Mouse (Mus musculus): ENCODE data around the gene Clec4n. TPM values are rescaled to one million over a fixed set of nuclear protein-coding genes. Genes with fewer than 3 reads are reported as not detected.
"Not testable (repeated sequence)": the region's sequence is repeated elsewhere in the genome, so short reads cannot be mapped to it uniquely, and the experiment has no call there.

Clec4n gene
- polyA plus RNA-seq, 1 experiment, result not detected

- Histone ChIP-seq H3K4me3 (no peak within 1 kb of the TSS), H3K27me3 (ENCODE audit: control insufficient read depth, insufficient read depth, insufficient read length) (no peaks in the 10 kb centered on the region), H3ac (ENCODE audit: control insufficient read depth, insufficient read length) (no peak within 1 kb of the TSS), H3K36me3 (ENCODE audit: control insufficient read depth, insufficient read depth) (no peaks in the 10 kb centered on the region), H3K4me2 (ENCODE audit: low read depth) (no peak within 1 kb of the TSS), H3K79me2 (ENCODE audit: control insufficient read depth, insufficient read depth) (no peaks in the 10 kb centered on the region)
- TF ChIP-seq CEBPB (IDR thresholded peaks at IDR 0.05; ENCODE audit: insufficient read depth, poor library complexity, severe bottlenecking) (no peak), USF1 (IDR thresholded peaks at IDR 0.05; ENCODE audit: low read depth) (no peak)
These were observed 60.1 kb downstream of the Clec4n start, which contains the start of gene Clec4e for GRCm38 (mm10) chr6:123289753-123290152. Gene Clec4e, minus strand, starts transcription at chr6:123289870.

DNA sequence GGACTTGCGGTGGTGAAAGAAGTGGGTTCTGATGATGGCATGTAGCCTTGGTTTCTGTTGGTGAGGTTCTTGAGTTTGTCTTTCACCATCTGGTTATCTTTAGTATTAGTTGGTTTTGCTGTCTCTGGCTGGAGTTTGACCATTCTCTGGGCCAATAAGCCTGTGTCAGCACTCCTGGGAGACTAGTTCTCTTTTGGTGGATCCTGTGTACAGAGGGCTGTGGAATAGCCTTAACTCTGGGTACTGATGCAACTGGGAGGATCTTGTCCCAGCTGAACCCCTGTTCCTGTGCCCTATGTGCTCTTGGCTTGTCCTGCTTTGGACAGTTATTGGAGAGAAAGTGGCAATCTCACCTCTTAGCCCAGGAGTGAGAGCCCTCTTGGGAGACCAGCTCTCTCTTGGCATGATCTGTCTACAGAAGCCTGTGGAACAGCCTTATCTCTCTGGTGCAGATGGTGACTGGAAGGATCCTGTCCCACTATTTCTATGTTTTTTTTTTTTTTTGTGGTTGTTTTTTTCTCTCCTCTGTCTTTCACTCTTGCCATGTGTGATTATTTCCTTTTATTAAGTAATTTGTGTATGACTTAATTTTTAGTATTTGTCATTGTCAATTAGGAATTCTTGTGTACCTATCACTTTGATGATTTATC, 63.2 kb downstream of the Clec4n start:
- Histone ChIP-seq H3K4me2 (ENCODE audit: low read depth) (no peak overlapping the region), H3K36me3 (ENCODE audit: control insufficient read depth, insufficient read depth) (no peaks in the 10 kb centered on the region), H3K79me2 (ENCODE audit: control insufficient read depth, insufficient read depth) (no peaks in the 10 kb centered on the region), H3K27me3 (ENCODE audit: control insufficient read depth, insufficient read depth, insufficient read length) (no peaks in the 10 kb centered on the region), H3ac (ENCODE audit: control insufficient read depth, insufficient read length) (no peak overlapping the region), H3K4me3 (no peak overlapping the region)
- TF ChIP-seq E2F4 (IDR thresholded peaks at IDR 0.05; ENCODE audit: insufficient read depth) (no peak), POLR2A (IDR thresholded peaks at IDR 0.05; ENCODE audit: insufficient read length, low read depth) (no peak)

GRCm38 (mm10) chr6:123293509-123293908, 63.9 kb downstream of the Clec4n start:
- H3K4me2 ChIP-seq (ENCODE audit: low read depth); H3ac ChIP-seq (ENCODE audit: control insufficient read depth, insufficient read length); H3K27me3 ChIP-seq (ENCODE audit: control insufficient read depth, insufficient read depth, insufficient read length); H3K4me3 ChIP-seq; H3K79me2 ChIP-seq (ENCODE audit: control insufficient read depth, insufficient read depth); H3K36me3 ChIP-seq (ENCODE audit: control insufficient read depth, insufficient read depth): not testable (repeated sequence)

Other genes with a start within 250 kb of the Clec4n start
- not detected for gene Clec4a4, start 239.5 kb upstream of the Clec4n start, polyA plus RNA-seq (2012; fragmentation: generic; extraction: Trizol)
- gene Clec4b1, start 179.9 kb upstream of the Clec4n start, polyA plus RNA-seq (2012; fragmentation: generic; extraction: Trizol), result not detected
- not detected for gene Clec4a2, start 123.4 kb upstream of the Clec4n start, polyA plus RNA-seq (2012; fragmentation: generic; extraction: Trizol)
- not detected for gene Clec4b2, start 57.0 kb upstream of the Clec4n start, polyA plus RNA-seq (2012; fragmentation: generic; extraction: Trizol)
- gene Clec4d, start 32.3 kb downstream of the Clec4n start, polyA plus RNA-seq (2012; fragmentation: generic; extraction: Trizol), result not detected
- gene Clec4e, start 60.0 kb downstream of the Clec4n start, polyA plus RNA-seq (2012; fragmentation: generic; extraction: Trizol), result not detected
- not detected for gene Vmn2r19, start 78.5 kb downstream of the Clec4n start, polyA plus RNA-seq (2012; fragmentation: generic; extraction: Trizol)
- gene Vmn2r20, start 188.3 kb downstream of the Clec4n start, polyA plus RNA-seq (2012; fragmentation: generic; extraction: Trizol), result not detected

Measured in myocyte (in vitro differentiated cells).